Mouse (Mus musculus) limb, embryonic 10.5 days (tissue): ENCODE results near the gene Dand5. TPM values are rescaled to one million over a fixed set of nuclear protein-coding genes. Genes with fewer than 3 reads are reported as not detected.

ENCODE experiments used
- DNase-seq: peaks from one replicate; pipeline ENCODE4 v3.0.0-alpha.2; 2017; ENCODE audit warnings: low spot score
- H3K27ac ChIP-seq: fragments of 300-500 bp; sonication (generic); 2 replicates; pipeline ENCODE4 v1.5.1; 2016; ENCODE audit warnings: mild to moderate bottlenecking
- H3K27me3 ChIP-seq: fragments of 300-500 bp; sonication (generic); 2 replicates; pipeline ENCODE4 v1.6.1; 2016; ENCODE audit warnings: low read depth, mild to moderate bottlenecking; ENCODE audit not compliant: poor library complexity, severe bottlenecking
- H3K36me3 ChIP-seq: fragments of 300-500 bp; sonication (generic); 2 replicates; pipeline ENCODE4 v1.6.1; 2016; ENCODE audit warnings: mild to moderate bottlenecking, moderate library complexity
- H3K4me1 ChIP-seq: fragments of 300-500 bp; sonication (generic); 2 replicates; pipeline ENCODE4 v1.6.1; 2016
- H3K4me3 ChIP-seq: fragments of 300-500 bp; sonication (generic); 2 replicates; pipeline ENCODE4 v1.5.1; 2016; ENCODE audit warnings: mild to moderate bottlenecking, moderate library complexity
- H3K9me3 ChIP-seq: fragments of 300-500 bp; sonication (generic); replicated peaks from 2 replicates; pipeline ENCODE4 v1.6.1; 2016; ENCODE audit warnings: mild to moderate bottlenecking
- WGBS: fragments of 180-500 bp; shearing (Covaris S2); methylation state at CpG from one replicate; pipeline ENCODE4 v1.1.7; 2016; 5-methylcytosine and 5-hydroxymethylcytosine counted together
- polyA plus RNA-seq: library from polyadenylated mRNA; unstranded; fragments of >200 nt; fragmentation: Nextera tagmentation; extraction: Ambion mirVana; gene quantifications from 2 replicates; pipeline ENCODE4 v1.2.1, GENCODE M21; 2016

Gene Dand5
- polyA plus RNA-seq, 1 experiment from 2014 or later = 2.7 TPM

- H3K36me3 ChIP-seq = no peaks in the 10 kb centered on the region
- H3K4me1 ChIP-seq = peaks cover 10% of the 10 kb centered on the region
- WGBS = 61% methylated on average over 12 of the region's 12 CpGs
- no peak overlapping the region for H3K27ac ChIP-seq
- peaks cover 97% of the 10 kb centered on the region for H3K27me3 ChIP-seq
- no peak for DNase-seq
- no peak overlapping the region for H3K4me3 ChIP-seq
- no peaks in the 10 kb centered on the region for H3K9me3 ChIP-seq
Measured at GRCm38 (mm10) chr8:84809109-84809940, 13.3 kb downstream of the Dand5 start.

GRCm38 (mm10) chr8:84806031-84806430 is 16.6 kb downstream of the Dand5 start:
- peaks cover 97% of the 10 kb centered on the region for H3K27me3 ChIP-seq
- no peaks in the 10 kb centered on the region for H3K9me3 ChIP-seq
- H3K36me3 ChIP-seq = no peaks in the 10 kb centered on the region
- H3K27ac ChIP-seq = no peak overlapping the region
- peaks cover 11% of the 10 kb centered on the region for H3K4me1 ChIP-seq
- WGBS = 93% methylated on average over 5 of the region's 5 CpGs
- no peak overlapping the region for H3K4me3 ChIP-seq
- DNase-seq = no peak

- peak; percentile 73 for DNase-seq
- WGBS = 23% methylated on average over 107 of the region's 125 CpGs
- Histone ChIP-seq H3K36me3 (no peaks in the 10 kb centered on the region), H3K4me1 (peaks cover 23% of the 10 kb centered on the region), H3K9me3 (no peaks in the 10 kb centered on the region), H3K27me3 (peaks cover 97% of the 10 kb centered on the region), H3K27ac (peak within 1 kb of the TSS; percentile 82), H3K4me3 (peak within 1 kb of the TSS; percentile 59)
Measured at GRCm38 (mm10) chr8:84799999-84800831, 22.4 kb downstream of the Dand5 start, which contains the start of gene Nfix. Gene Nfix (minus strand): TSS chr8:84800344.

GRCm38 (mm10) chr8:84799136-84799931 is 23.3 kb downstream of the Dand5 start:
- peak; percentile 73 for DNase-seq
- peak overlapping the region; percentile 82 for H3K27ac ChIP-seq
- H3K4me1 ChIP-seq = peaks cover 24% of the 10 kb centered on the region

GRCm38 (mm10) chr8:84798446-84799135 is 24.0 kb downstream of the Dand5 start:
- Histone ChIP-seq H3K27ac (peak overlapping the region; percentile 82), H3K4me1 (peaks cover 31% of the 10 kb centered on the region), H3K9me3 (no peaks in the 10 kb centered on the region), H3K36me3 (no peaks in the 10 kb centered on the region), H3K4me3 (peak overlapping the region; percentile 59), H3K27me3 (peaks cover 97% of the 10 kb centered on the region)
- no peak for DNase-seq
- 33% methylated on average over 10 of the region's 10 CpGs for WGBS

More at GRCm38 (mm10) chr8:84799136-84799931, 23.3 kb downstream of the Dand5 start:
- peaks cover 97% of the 10 kb centered on the region for H3K27me3 ChIP-seq
- WGBS = under 1% methylated on average over 103 of the region's 108 CpGs
- no peaks in the 10 kb centered on the region for H3K9me3 ChIP-seq
- H3K4me3 ChIP-seq = peak overlapping the region; percentile 59
- no peaks in the 10 kb centered on the region for H3K36me3 ChIP-seq

- no peak overlapping the region for H3K27ac ChIP-seq
- H3K4me3 ChIP-seq = no peak overlapping the region
- no peaks in the 10 kb centered on the region for H3K9me3 ChIP-seq
- peaks cover 97% of the 10 kb centered on the region for H3K27me3 ChIP-seq
- H3K36me3 ChIP-seq = no peaks in the 10 kb centered on the region
- WGBS = 72% methylated on average over 6 of the region's 6 CpGs
- DNase-seq = no peak
- peaks cover 26% of the 10 kb centered on the region for H3K4me1 ChIP-seq
Measured at GRCm38 (mm10) chr8:84797971-84798370, 24.7 kb downstream of the Dand5 start.

- Histone ChIP-seq H3K27me3 (peaks cover 97% of the 10 kb centered on the region), H3K4me1 (peaks cover 24% of the 10 kb centered on the region), H3K27ac (no peak overlapping the region), H3K9me3 (no peaks in the 10 kb centered on the region), H3K4me3 (no peak overlapping the region), H3K36me3 (no peaks in the 10 kb centered on the region)
- DNase-seq = no peak
- WGBS = 71% methylated on average over 15 of the region's 15 CpGs
Measured at GRCm38 (mm10) chr8:84797256-84797797, 25.3 kb downstream of the Dand5 start.

GRCm38 (mm10) chr8:84794486-84794885 is 28.1 kb downstream of the Dand5 start:
- DNase-seq = no peak

GRCm38 (mm10) chr8:84793791-84794485 is 28.7 kb downstream of the Dand5 start:
- no peak for DNase-seq
- peaks cover 100% of the 10 kb centered on the region for H3K27me3 ChIP-seq
- H3K9me3 ChIP-seq = no peaks in the 10 kb centered on the region
- peaks cover 13% of the 10 kb centered on the region for H3K4me1 ChIP-seq
- no peak overlapping the region for H3K4me3 ChIP-seq
- no peaks in the 10 kb centered on the region for H3K36me3 ChIP-seq
- 58% methylated on average over 13 of the region's 13 CpGs for WGBS
- H3K27ac ChIP-seq = 0 out of 2 replicates have a peak overlapping the region, but pooled peaks have one; percentile 34

More at GRCm38 (mm10) chr8:84794486-84794885, 28.1 kb downstream of the Dand5 start:
- Histone ChIP-seq H3K36me3 (no peaks in the 10 kb centered on the region), H3K4me3 (no peak overlapping the region), H3K4me1 (peaks cover 19% of the 10 kb centered on the region), H3K27ac (no peak overlapping the region), H3K9me3 (no peaks in the 10 kb centered on the region), H3K27me3 (peaks cover 100% of the 10 kb centered on the region)
- 50% methylated on average over 7 of the region's 7 CpGs for WGBS

GRCm38 (mm10) chr8:84793134-84793533 is 29.5 kb downstream of the Dand5 start:
- H3K9me3 ChIP-seq = no peaks in the 10 kb centered on the region
- peaks cover 100% of the 10 kb centered on the region for H3K27me3 ChIP-seq
- H3K4me1 ChIP-seq = peaks cover 11% of the 10 kb centered on the region
- no peak overlapping the region for H3K4me3 ChIP-seq
- no peak for DNase-seq
- no peak overlapping the region for H3K27ac ChIP-seq
- 82% methylated on average over 9 of the region's 9 CpGs for WGBS
- no peaks in the 10 kb centered on the region for H3K36me3 ChIP-seq

GRCm38 (mm10) chr8:84792429-84792947 is 30.1 kb downstream of the Dand5 start:
- no peak overlapping the region for H3K27ac ChIP-seq
- H3K4me3 ChIP-seq = no peak overlapping the region
- H3K27me3 ChIP-seq = peaks cover 100% of the 10 kb centered on the region
- H3K9me3 ChIP-seq = no peaks in the 10 kb centered on the region
- H3K4me1 ChIP-seq = peaks cover 11% of the 10 kb centered on the region
- DNase-seq = no peak
- WGBS = 77% methylated on average over 12 of the region's 12 CpGs
- H3K36me3 ChIP-seq = no peaks in the 10 kb centered on the region
